Mouse (Mus musculus) CH12.LX (cell line): ENCODE measurements around the gene Arrdc2. TPM values are rescaled to one million over a fixed set of nuclear protein-coding genes. Genes with fewer than 3 reads are reported as not detected.

Experiments used
- DNase-seq: peaks from one replicate; pipeline ENCODE4 v3.0.0-alpha.2; 2013; ENCODE audit errors: extremely low read depth
- H3K27ac ChIP-seq: 2 replicates; pipeline ENCODE4 v1.5.1; 2012; ENCODE audit warnings: low read depth, mild to moderate bottlenecking, control low read depth, moderate library complexity; ENCODE audit not compliant: insufficient read depth
- H3K27me3 ChIP-seq: replicated peaks from 2 replicates; pipeline ENCODE3; 2012; ENCODE audit warnings: inconsistent platforms
- H3K36me3 ChIP-seq, 2 experiments: replicated peaks in 1 of 2; 2 replicates each; pipeline versions ENCODE3 to v1.6.1; 2012; ENCODE audit warnings: inconsistent platforms in 1 of 2, low read length in 1 of 2, mild to moderate bottlenecking in 1 of 2, mixed read lengths in 1 of 2, moderate library complexity in 1 of 2; ENCODE audit not compliant: control insufficient read depth in 1 of 2, insufficient read depth in 1 of 2
- H3K4me1 ChIP-seq, 2 experiments: 2 replicates each; pipeline ENCODE4 v1.6.1; 2012; ENCODE audit warnings: inconsistent platforms in 1 of 2, moderate library complexity in 1 of 2; ENCODE audit not compliant: insufficient read depth in 2 of 2, control insufficient read depth in 1 of 2
- H3K4me2 ChIP-seq: 2 replicates; pipeline ENCODE4 v1.6.1; 2012; ENCODE audit warnings: low read depth, mild to moderate bottlenecking, control low read depth; ENCODE audit not compliant: poor library complexity, insufficient read depth, severe bottlenecking
- H3K4me3 ChIP-seq, 3 experiments: fragments of 150-350 bp in 1 of 3; sonication (generic) in 1 of 3; replicated peaks in 1 of 3; 2 replicates each; pipeline versions ENCODE3 to v1.5.1; 2011 to 2012; ENCODE audit warnings: low read depth in 2 of 3, low read length in 2 of 3, mild to moderate bottlenecking in 2 of 3, moderate library complexity in 2 of 3, control low read depth in 1 of 3, improper control_type of control experiment in 1 of 3, inconsistent platforms in 1 of 3, mixed read lengths in 1 of 3; ENCODE audit not compliant: poor library complexity in 1 of 3
- H3K79me2 ChIP-seq: replicated peaks from 2 replicates; pipeline ENCODE4 v1.6.1; 2012; ENCODE audit warnings: mild to moderate bottlenecking, moderate library complexity; ENCODE audit not compliant: control insufficient read depth, poor library complexity, insufficient read depth, severe bottlenecking; ENCODE audit errors: extremely low read depth
- H3K9ac ChIP-seq: 2 replicates; pipeline ENCODE4 v1.6.1; 2012; ENCODE audit warnings: low read depth, mild to moderate bottlenecking, control low read depth, moderate library complexity; ENCODE audit not compliant: insufficient read depth
- H3K9me3 ChIP-seq: replicated peaks from 2 replicates; pipeline ENCODE3; 2012; ENCODE audit warnings: low read length, inconsistent platforms, mixed read lengths
- BHLHE40 ChIP-seq: IDR thresholded peaks from 2 replicates; pipeline ENCODE4 v1.6.1; 2011; ENCODE audit warnings: mild to moderate bottlenecking, low read depth, low read length, improper control_type of control experiment
- CHD1 ChIP-seq: IDR thresholded peaks from 2 replicates; pipeline ENCODE4 v1.6.1; 2012; ENCODE audit warnings: low read depth, low read length, improper control_type of control experiment, inconsistent platforms
- E2F4 ChIP-seq: IDR thresholded peaks from 2 replicates; pipeline ENCODE4 v1.6.1; 2011; ENCODE audit warnings: low read depth, low read length, improper control_type of control experiment; ENCODE audit not compliant: insufficient replicate concordance
- ELF1 ChIP-seq: IDR thresholded peaks from 2 replicates; pipeline ENCODE4 v1.6.1; 2014; ENCODE audit warnings: low read depth, mild to moderate bottlenecking, inconsistent platforms, low read length, improper control_type of control experiment
- EP300 ChIP-seq: IDR thresholded peaks from 2 replicates; pipeline ENCODE4 v1.6.1; 2011; ENCODE audit warnings: low read length, improper control_type of control experiment
- ETS1 ChIP-seq: conservative IDR thresholded peaks from 2 replicates; pipeline ENCODE4 v1.6.1; 2012; ENCODE audit warnings: low read depth, mild to moderate bottlenecking, inconsistent platforms, low read length, improper control_type of control experiment, moderate library complexity
- GABPA ChIP-seq: IDR thresholded peaks from 2 replicates; pipeline ENCODE4 v1.6.1; 2012; ENCODE audit warnings: low read depth, low read length, improper control_type of control experiment, inconsistent platforms; ENCODE audit not compliant: insufficient replicate concordance
- IRF4 ChIP-seq: IDR thresholded peaks from 2 replicates; pipeline ENCODE4 v1.6.1; 2014; ENCODE audit warnings: low read depth, mild to moderate bottlenecking, inconsistent platforms, low read length, improper control_type of control experiment
- JUN ChIP-seq: IDR thresholded peaks from 2 replicates; pipeline ENCODE4 v1.6.1; 2011; ENCODE audit warnings: low read depth, mild to moderate bottlenecking, low read length, improper control_type of control experiment, moderate library complexity; ENCODE audit not compliant: insufficient read depth
- JUND ChIP-seq: conservative IDR thresholded peaks from 2 replicates; pipeline ENCODE4 v1.6.1; 2011; ENCODE audit warnings: low read depth, low read length, improper control_type of control experiment
- KAT2A ChIP-seq: IDR thresholded peaks from 2 replicates; pipeline ENCODE4 v1.6.1; 2012; ENCODE audit warnings: low read length, improper control_type of control experiment, inconsistent platforms; ENCODE audit not compliant: insufficient replicate concordance
- MAFK ChIP-seq: IDR thresholded peaks from 2 replicates; pipeline ENCODE4 v1.6.1; 2011; ENCODE audit warnings: low read length, improper control_type of control experiment; ENCODE audit not compliant: insufficient replicate concordance
- MEF2A ChIP-seq: IDR thresholded peaks from 2 replicates; pipeline ENCODE4 v1.6.1; 2014; ENCODE audit warnings: low read depth, mild to moderate bottlenecking, inconsistent platforms, low read length, improper control_type of control experiment, borderline replicate concordance
- MXI1 ChIP-seq: IDR thresholded peaks from 2 replicates; pipeline ENCODE4 v1.6.1; 2011; ENCODE audit warnings: mild to moderate bottlenecking, low read depth, low read length, improper control_type of control experiment
- NELFE ChIP-seq: IDR thresholded peaks from 2 replicates; pipeline ENCODE4 v1.6.1; 2011; ENCODE audit warnings: low read depth, low read length, improper control_type of control experiment
- NRF1 ChIP-seq: IDR thresholded peaks from 2 replicates; pipeline ENCODE4 v1.6.1; 2014; ENCODE audit warnings: low read depth, mild to moderate bottlenecking, inconsistent platforms, low read length, improper control_type of control experiment, moderate library complexity
- POLR2A ChIP-seq: IDR thresholded peaks from 2 replicates; pipeline ENCODE4 v1.6.1; 2011; ENCODE audit warnings: low read depth, mild to moderate bottlenecking, improper control_type of control experiment, low read length
- POLR2AphosphoS2 ChIP-seq: IDR thresholded peaks from 2 replicates; pipeline ENCODE4 v1.6.1; 2011; ENCODE audit warnings: low read depth, low read length, improper control_type of control experiment
- RAD21 ChIP-seq: IDR thresholded peaks from 2 replicates; pipeline ENCODE4 v1.6.1; 2011; ENCODE audit warnings: low read depth, mild to moderate bottlenecking, low read length, improper control_type of control experiment, moderate library complexity
- RCOR1 ChIP-seq: conservative IDR thresholded peaks from 2 replicates; pipeline ENCODE4 v1.6.1; 2012; ENCODE audit warnings: low read depth, mild to moderate bottlenecking, inconsistent platforms, low read length, improper control_type of control experiment
- SIN3A ChIP-seq: IDR thresholded peaks from 2 replicates; pipeline ENCODE4 v1.6.1; 2012; ENCODE audit warnings: low read length, improper control_type of control experiment, inconsistent platforms
- SMC3 ChIP-seq: IDR thresholded peaks from 2 replicates; pipeline ENCODE4 v1.6.1; 2011; ENCODE audit warnings: low read depth, low read length, improper control_type of control experiment
- USF1 ChIP-seq: IDR thresholded peaks from 2 replicates; pipeline ENCODE4 v1.6.1; 2014; ENCODE audit warnings: low read depth, mild to moderate bottlenecking, inconsistent platforms, low read length, improper control_type of control experiment
- USF2 ChIP-seq: conservative IDR thresholded peaks from 2 replicates; pipeline ENCODE4 v1.6.1; 2011; ENCODE audit warnings: low read depth, low read length, improper control_type of control experiment
- ZC3H11A ChIP-seq: IDR thresholded peaks from 2 replicates; pipeline ENCODE4 v1.6.1; 2012; ENCODE audit warnings: low read depth, mild to moderate bottlenecking, inconsistent platforms, low read length, improper control_type of control experiment
- ZKSCAN1 ChIP-seq: IDR thresholded peaks from 2 replicates; pipeline ENCODE4 v1.6.1; 2012; ENCODE audit warnings: low read depth, inconsistent platforms, low read length, improper control_type of control experiment, borderline replicate concordance
- ZMIZ1 ChIP-seq: IDR thresholded peaks from 2 replicates; pipeline ENCODE4 v1.6.1; 2012; ENCODE audit warnings: low read depth, mild to moderate bottlenecking, inconsistent platforms, low read length, improper control_type of control experiment
- ZNF384 ChIP-seq: IDR thresholded peaks from 2 replicates; pipeline ENCODE4 v1.6.1; 2012; ENCODE audit warnings: low read depth, low read length, improper control_type of control experiment, inconsistent platforms
- dilution Hi-C: fragments of 300-500 bp; cut with MboI; formaldehyde crosslinking; loops from 2 replicates; pipeline ENCODE4 v1.14.3; 2020; ENCODE audit warnings: low sequenced_read_pairs; ENCODE audit not compliant: extremely low pct_unique_long_range_greater_than_20kb, extremely low pct_ligation_motif_present
- in situ Hi-C: fragments of 300-500 bp; cut with MboI; formaldehyde crosslinking; loops from 3 replicates; pipeline ENCODE4 v1.14.3; 2019; ENCODE audit warnings: low sequenced_read_pairs, low pct_ligation_motif_present, low pct_unique_long_range_greater_than_20kb, mixed read lengths
- polyA plus RNA-seq: library from polyadenylated mRNA; unstranded; fragments of >175 nt; gene quantifications from 2 replicates; pipeline ENCODE4 v1.2.1, GENCODE M21; 2012; ENCODE audit warnings: low read depth; ENCODE audit not compliant: insufficient read length
- total RNA-seq, 2 experiments: library from RNA; depleted of rRNA; stranded (reverse); fragments of 300-350 nt in 1 of 2; fragments of >200 nt in 1 of 2; gene quantifications; 2 replicates each; pipeline ENCODE4 v1.2.3; 2012 to 2014

The Arrdc2 gene
- total and polyA plus RNA-seq, 3 experiments: 5.6 to 8.0 (median 6.1) TPM

- TF ChIP-seq IRF4 (0 out of 2 replicates have a peak, but pooled peaks have one; percentile 31), POLR2A (no peak), EP300 (0 out of 2 replicates have a peak, but pooled peaks have one; percentile 16), ETS1 (no peak), E2F4 (no peak), NELFE (no peak), ZC3H11A (no peak), SIN3A (peak; percentile 96), MAFK (no peak), ZMIZ1 (no peak), BHLHE40 (no peak), ZKSCAN1 (no peak), ZNF384 (no peak), MEF2A (peak; percentile 50; the same call in 1 of the 2 replicates), JUND (no peak)
- TF ChIP-seq, all 38 proteins: peak for 10
Measured at GRCm38 (mm10) chr8:70885612-70886011, 46.1 kb upstream of the Arrdc2 start (continued).

GRCm38 (mm10) chr8:70884683-70885082 lies 45.2 kb upstream of the Arrdc2 start:
- Histone ChIP-seq H3K27me3 (no peaks in the 10 kb centered on the region), H3K9ac (no peak overlapping the region), H3K9me3 (no peaks in the 10 kb centered on the region), H3K27ac (no peak overlapping the region), H3K36me3 (peaks cover 0 to 55% of the 10 kb centered on the region in 2 experiments), H3K4me1 (peaks cover 13 to 39% of the 10 kb centered on the region in 2 experiments), H3K4me2 (no peak overlapping the region), H3K79me2 (no peaks in the 10 kb centered on the region), H3K4me3 (no peak overlapping the region)
- in situ Hi-C loops (no loop called here), dilution Hi-C loops (no loop called here)
- no peak for DNase-seq
- TF ChIP-seq JUND: no peak
- TF ChIP-seq GABPA: no peak
- no peak for TF ChIP-seq SMC3
- TF ChIP-seq USF1: no peak
- TF ChIP-seq MAFK: no peak
- no peak for TF ChIP-seq POLR2A
- no peak for TF ChIP-seq JUN
- TF ChIP-seq KAT2A: no peak
- no peak for TF ChIP-seq SIN3A
- no peak for TF ChIP-seq MXI1
- no peak for TF ChIP-seq RAD21
- TF ChIP-seq RCOR1: no peak
- TF ChIP-seq ZKSCAN1: no peak
- no peak for TF ChIP-seq NRF1
- TF ChIP-seq CHD1: no peak
- no peak for TF ChIP-seq MEF2A
- no peak for TF ChIP-seq IRF4
- TF ChIP-seq ELF1: no peak
- TF ChIP-seq POLR2AphosphoS2: no peak
- no peak for TF ChIP-seq USF2
